Mouse (Mus musculus) forebrain, embryonic 12.5 days (tissue): ENCODE measurements around the gene Ntm. TPM values are rescaled to one million over a fixed set of nuclear protein-coding genes. Genes with fewer than 3 reads are reported as not detected.

Source experiments
- ATAC-seq: fragments of 200-750 bp; cut with Nextera tagmentation; 2 replicates; pipeline ENCODE4 v1.8.0; 2017; ENCODE audit warnings: moderate TSS enrichment; ENCODE audit not compliant: low FRiP score
- H3K27ac ChIP-seq: fragments of 300-500 bp; sonication (generic); 2 replicates; pipeline ENCODE4 v1.5.1; 2016; ENCODE audit warnings: mild to moderate bottlenecking
- H3K27me3 ChIP-seq: fragments of 300-500 bp; sonication (generic); 2 replicates; pipeline ENCODE4 v1.6.1; 2016; ENCODE audit warnings: mild to moderate bottlenecking
- H3K36me3 ChIP-seq: fragments of 300-500 bp; sonication (generic); replicated peaks from 2 replicates; pipeline ENCODE4 v1.6.1; 2016; ENCODE audit warnings: mild to moderate bottlenecking
- H3K4me1 ChIP-seq: fragments of 300-500 bp; sonication (generic); 2 replicates; pipeline ENCODE4 v1.6.1; 2016
- H3K4me2 ChIP-seq: fragments of 300-500 bp; sonication (generic); 2 replicates; pipeline ENCODE4 v1.6.1; 2016; ENCODE audit warnings: mild to moderate bottlenecking, moderate library complexity
- H3K4me3 ChIP-seq: fragments of 300-500 bp; sonication (generic); replicated peaks from 2 replicates; pipeline ENCODE4 v1.5.1; 2016; ENCODE audit warnings: mild to moderate bottlenecking
- H3K9ac ChIP-seq: fragments of 300-500 bp; sonication (generic); 2 replicates; pipeline ENCODE4 v1.6.1; 2016; ENCODE audit warnings: mild to moderate bottlenecking
- H3K9me3 ChIP-seq: fragments of 300-500 bp; sonication (generic); 2 replicates; pipeline ENCODE4 v1.6.1; 2016
- WGBS: fragments of 180-500 bp; shearing (Covaris S2); methylation state at CpG from one replicate; pipeline ENCODE4 v1.1.7; 2016; 5-methylcytosine and 5-hydroxymethylcytosine counted together
- polyA plus RNA-seq: library from polyadenylated mRNA; unstranded; fragments of >200 nt; fragmentation: Nextera tagmentation; extraction: Ambion mirVana; gene quantifications from 2 replicates; pipeline ENCODE4 v1.2.1, GENCODE M21; 2016

The Ntm gene
- polyA plus RNA-seq, 1 experiment from 2014 or later, result 34.6 TPM

DNA sequence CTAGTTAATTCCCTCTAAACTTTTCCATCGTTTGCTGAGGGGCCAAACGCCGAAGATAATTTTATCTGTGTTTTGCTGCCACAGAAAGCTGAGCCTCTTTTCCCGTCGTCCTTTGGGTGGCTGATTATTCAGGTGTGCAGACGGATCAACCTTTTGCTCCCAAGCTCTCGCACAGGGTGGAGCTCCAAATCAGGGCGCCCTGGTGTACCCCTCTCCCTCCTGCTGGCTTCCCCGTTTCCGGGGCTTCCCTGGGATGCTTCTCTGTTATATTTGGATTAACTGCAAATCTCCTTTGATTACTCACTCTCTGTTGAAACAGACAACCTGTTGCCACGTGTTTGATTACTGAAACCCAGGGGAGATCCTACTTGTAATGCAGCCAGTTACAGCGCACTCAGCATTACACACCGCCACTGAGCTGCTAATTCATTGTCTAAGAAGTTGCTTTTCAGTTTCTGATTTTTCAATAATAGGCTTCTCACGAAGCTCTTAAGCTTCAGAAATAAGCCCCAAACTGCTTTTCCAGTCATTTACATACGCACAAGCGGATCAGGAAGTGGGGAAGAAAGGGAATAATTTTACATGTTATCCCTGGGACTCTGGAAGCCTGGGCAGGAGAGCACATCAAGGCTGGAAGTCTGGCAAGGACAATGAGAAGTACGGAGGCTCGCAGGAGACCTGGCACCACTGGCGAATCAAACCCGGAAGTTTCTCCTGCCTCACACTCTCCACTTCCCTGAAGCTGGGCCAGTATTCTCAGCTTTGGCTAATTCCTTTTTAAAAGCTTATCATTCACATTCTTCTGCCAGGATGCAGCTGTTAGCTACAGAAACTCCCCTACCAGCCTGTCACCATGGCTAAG is 19.5 kb downstream of the Ntm start:
- no peak for ATAC-seq
- peaks cover 18% of the 10 kb centered on the region for H3K4me1 ChIP-seq
- H3K9me3 ChIP-seq, result no peaks in the 10 kb centered on the region
- peak overlapping the region; percentile 17; the same call in 1 of the 2 replicates for H3K4me3 ChIP-seq
- H3K36me3 ChIP-seq, result no peaks in the 10 kb centered on the region
- H3K4me2 ChIP-seq, result peak overlapping the region; percentile 49
- WGBS, result 12% methylated on average over 20 of the region's 20 CpGs
- no peak overlapping the region for H3K27ac ChIP-seq
- H3K9ac ChIP-seq, result no peak overlapping the region
- H3K27me3 ChIP-seq, result peaks cover 30% of the 10 kb centered on the region

DNA sequence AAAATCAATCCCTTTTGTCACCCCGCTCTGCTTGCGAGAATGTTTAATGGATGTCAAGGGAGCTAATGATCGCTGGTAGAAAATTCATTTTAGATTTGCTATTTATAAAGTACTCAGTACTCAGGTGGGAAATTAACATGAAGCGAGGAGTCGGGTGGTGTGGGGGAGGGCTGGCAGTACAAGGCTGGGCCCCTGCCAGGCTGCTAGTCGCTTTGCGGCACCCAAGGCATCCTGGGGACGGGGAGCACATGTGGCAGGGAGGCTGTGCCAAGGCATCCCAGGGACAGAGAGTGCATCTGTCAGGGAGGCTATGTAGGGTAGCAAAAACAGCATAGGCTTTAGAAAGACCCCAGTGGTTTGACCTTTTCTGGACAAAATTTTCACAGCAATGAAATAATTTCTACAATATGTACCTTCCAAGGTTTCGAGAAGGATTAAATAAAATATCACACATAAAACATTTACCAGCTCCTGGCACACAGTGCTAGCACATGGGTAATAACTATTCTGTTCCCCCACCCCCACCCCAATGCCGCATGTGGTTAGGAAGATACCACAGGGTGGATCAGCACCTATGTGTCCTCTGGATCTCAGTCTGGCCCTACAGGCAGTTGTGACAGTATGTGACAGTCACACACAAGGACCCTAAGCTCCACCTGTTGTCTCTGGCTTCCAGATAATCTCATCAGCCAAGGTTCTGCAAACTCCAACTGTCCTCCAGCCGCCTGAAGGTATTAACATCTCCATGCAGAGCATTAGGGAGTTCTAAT is 20.6 kb downstream of the Ntm start:
- no peak overlapping the region for H3K9ac ChIP-seq
- peaks cover 33% of the 10 kb centered on the region for H3K27me3 ChIP-seq
- peaks cover 18% of the 10 kb centered on the region for H3K4me1 ChIP-seq
- no peak overlapping the region for H3K4me2 ChIP-seq
- no peak overlapping the region for H3K4me3 ChIP-seq
- H3K36me3 ChIP-seq, result no peaks in the 10 kb centered on the region
- no peak overlapping the region for H3K27ac ChIP-seq
- WGBS, result 64% methylated on average over 11 of the region's 11 CpGs
- ATAC-seq, result no peak
- no peaks in the 10 kb centered on the region for H3K9me3 ChIP-seq

DNA sequence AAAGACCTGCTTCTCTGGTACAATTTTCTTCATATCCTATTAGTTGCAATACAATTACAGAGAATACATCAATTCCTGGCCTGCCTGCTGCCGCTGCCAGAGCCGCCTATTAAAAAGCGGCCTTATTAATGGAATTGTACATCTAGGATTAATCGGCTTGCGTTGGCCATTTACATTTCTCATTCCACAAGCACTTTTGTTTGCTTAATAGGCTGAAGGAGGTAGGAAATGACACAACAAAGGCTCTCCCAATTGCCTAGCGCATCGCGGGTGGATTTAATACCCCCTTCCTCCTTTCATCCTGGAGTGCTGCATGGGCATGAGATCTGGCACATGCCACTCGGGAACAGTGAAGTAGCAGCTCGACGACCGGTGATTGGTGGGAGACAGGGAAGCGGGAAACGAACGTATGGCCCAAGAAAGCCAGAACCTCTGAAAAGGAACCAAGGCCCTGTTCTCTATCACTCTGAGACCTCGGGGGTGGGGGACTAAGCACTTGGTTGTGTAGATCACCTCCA is 23.4 kb downstream of the Ntm start:
- Histone ChIP-seq H3K27ac (no peak overlapping the region), H3K4me3 (no peak overlapping the region), H3K4me1 (peaks cover 22% of the 10 kb centered on the region), H3K36me3 (no peaks in the 10 kb centered on the region), H3K27me3 (peaks cover 27% of the 10 kb centered on the region), H3K9ac (no peak overlapping the region), H3K9me3 (no peaks in the 10 kb centered on the region), H3K4me2 (0 out of 2 replicates have a peak overlapping the region, but pooled peaks have one; percentile 10)
- 32% methylated on average over 16 of the region's 16 CpGs for WGBS
- no peak for ATAC-seq

DNA sequence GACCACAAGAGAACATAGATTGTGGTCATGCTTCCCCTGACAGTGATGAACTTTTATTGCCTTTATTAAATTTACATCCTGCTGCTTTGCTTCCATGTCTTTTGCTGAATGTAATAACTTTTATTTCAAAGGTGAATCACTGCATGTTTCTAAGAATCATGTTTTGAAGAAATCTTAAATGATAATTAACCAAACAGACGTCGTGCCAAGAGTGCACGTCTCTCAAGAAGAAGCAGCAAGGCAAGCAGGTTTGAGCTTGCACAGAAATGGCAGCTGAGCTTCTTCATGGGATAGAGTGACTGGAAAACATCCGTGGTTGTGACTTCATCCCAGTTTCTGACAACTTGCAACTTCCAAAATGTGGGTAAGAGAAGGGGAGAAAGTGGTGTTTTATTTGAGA is 34.1 kb downstream of the Ntm start:
- H3K9ac ChIP-seq, result no peak overlapping the region
- no peaks in the 10 kb centered on the region for H3K9me3 ChIP-seq
- H3K27ac ChIP-seq, result no peak overlapping the region
- H3K4me3 ChIP-seq, result no peak overlapping the region
- H3K4me2 ChIP-seq, result no peak overlapping the region
- H3K36me3 ChIP-seq, result no peaks in the 10 kb centered on the region
- peaks cover 2% of the 10 kb centered on the region; the same call in 1 of the 2 replicates for H3K27me3 ChIP-seq
- no peak for ATAC-seq
- WGBS, result 91% methylated on average over 4 of the region's 4 CpGs
- peaks cover 7% of the 10 kb centered on the region for H3K4me1 ChIP-seq

DNA sequence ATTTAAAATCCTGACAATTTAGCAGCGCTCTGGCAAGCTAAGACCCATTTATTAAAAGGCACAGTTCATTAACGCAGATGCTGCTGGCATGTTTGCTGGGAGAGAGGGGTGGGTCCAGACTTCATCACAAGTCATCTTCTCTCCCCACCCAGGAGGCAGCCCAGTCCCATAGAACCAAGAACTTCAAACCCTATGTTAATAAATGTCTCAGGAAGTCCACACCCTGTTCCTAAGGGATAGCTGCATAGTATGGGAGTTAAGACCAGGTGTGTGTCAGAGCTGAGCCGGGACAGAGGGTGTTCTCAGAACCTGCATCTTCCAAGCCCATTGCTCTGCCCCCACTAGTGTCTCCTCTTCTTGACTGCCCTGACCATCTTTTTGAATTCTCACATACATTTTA is 37.6 kb downstream of the Ntm start:
- H3K36me3 ChIP-seq, result no peaks in the 10 kb centered on the region
- no peak overlapping the region for H3K27ac ChIP-seq
- peaks cover 8% of the 10 kb centered on the region for H3K27me3 ChIP-seq
- H3K4me1 ChIP-seq, result peaks cover 19% of the 10 kb centered on the region
- 64% methylated on average over 3 of the region's 3 CpGs for WGBS
- ATAC-seq, result no peak
- no peaks in the 10 kb centered on the region for H3K9me3 ChIP-seq
- H3K4me2 ChIP-seq, result no peak overlapping the region
- H3K9ac ChIP-seq, result no peak overlapping the region
- H3K4me3 ChIP-seq, result no peak overlapping the region

DNA sequence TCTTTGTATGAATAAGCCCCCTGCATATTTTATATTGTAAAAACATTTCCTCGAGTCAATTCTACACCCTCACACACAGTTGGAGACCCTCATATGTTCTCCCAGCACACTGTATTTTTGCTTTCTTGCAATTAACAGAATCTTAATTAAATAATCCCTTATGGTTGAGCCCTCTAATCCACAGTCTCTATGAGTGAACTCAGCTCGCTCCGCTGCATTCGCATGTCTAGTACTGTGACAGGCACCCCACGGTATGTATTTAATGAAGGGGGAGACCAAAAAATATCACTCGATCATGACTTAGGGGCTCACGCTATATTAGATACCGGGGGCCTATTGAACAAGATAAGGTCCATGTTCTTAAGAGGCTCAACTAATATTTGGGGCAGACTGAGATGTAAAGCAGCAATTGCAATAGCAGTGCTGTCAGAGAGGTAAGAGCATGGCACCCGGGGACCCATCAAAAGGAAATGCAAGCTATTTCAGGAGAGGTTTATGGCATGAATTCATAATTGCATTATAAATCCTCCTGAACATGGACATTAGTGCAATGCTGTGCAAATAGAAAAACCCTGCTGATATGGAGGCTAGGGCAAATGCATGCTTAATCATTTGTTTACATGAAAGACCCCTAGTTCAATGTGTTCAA is 64.4 kb downstream of the Ntm start:
- Histone ChIP-seq H3K36me3 (no peaks in the 10 kb centered on the region), H3K27ac (no peak overlapping the region), H3K4me3 (no peak overlapping the region), H3K9ac (no peak overlapping the region), H3K4me2 (no peak overlapping the region), H3K4me1 (peaks cover 6% of the 10 kb centered on the region; the same call in 1 of the 2 replicates), H3K9me3 (no peaks in the 10 kb centered on the region), H3K27me3 (no peaks in the 10 kb centered on the region)
- no peak for ATAC-seq
- WGBS, result 73% methylated on average over 9 of the region's 9 CpGs

DNA sequence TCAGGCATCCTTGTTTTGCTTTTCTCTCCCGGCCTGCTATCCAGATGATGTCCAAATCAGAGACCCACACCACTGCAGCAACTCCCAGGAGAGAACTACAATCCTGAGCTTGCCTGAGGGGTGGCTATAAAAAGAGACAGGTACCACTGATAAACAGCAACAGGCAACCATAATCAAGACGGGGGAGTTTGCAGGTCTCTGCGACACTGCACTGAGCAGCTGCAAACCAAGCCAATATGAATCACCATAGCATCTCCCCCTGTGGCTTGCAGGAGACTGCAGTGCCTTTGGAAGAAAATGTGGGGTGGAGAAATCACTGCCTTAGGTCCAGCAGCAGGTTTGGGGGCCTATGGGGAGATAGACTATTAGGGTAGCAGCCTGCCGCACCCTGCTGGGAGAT is 65.5 kb downstream of the Ntm start:
- H3K4me2 ChIP-seq, result no peak overlapping the region
- H3K9me3 ChIP-seq, result no peaks in the 10 kb centered on the region
- no peak for ATAC-seq
- WGBS, result 75% methylated on average over 4 of the region's 4 CpGs
- peaks cover 6% of the 10 kb centered on the region; the same call in 1 of the 2 replicates for H3K4me1 ChIP-seq
- H3K36me3 ChIP-seq, result no peaks in the 10 kb centered on the region
- no peak overlapping the region for H3K27ac ChIP-seq
- H3K4me3 ChIP-seq, result no peak overlapping the region
- H3K27me3 ChIP-seq, result no peaks in the 10 kb centered on the region
- no peak overlapping the region for H3K9ac ChIP-seq

DNA sequence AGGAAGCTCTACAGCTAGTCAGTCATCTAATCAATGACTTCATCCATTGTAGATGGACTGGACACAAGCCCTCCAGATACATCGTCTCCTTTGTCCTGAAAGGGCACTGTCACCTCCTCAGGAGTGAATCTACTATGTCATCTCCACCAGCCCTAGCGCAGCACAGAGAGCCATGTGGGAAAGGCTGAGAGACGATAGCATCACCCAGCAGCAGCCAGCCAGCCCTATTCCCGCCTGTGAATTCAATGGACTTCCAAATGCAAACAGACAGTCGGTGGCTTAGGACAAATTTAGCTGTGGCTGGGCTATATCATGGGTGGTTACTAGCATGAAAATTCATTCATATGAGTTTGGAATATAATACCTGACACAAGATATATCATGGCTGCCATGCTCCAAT is 70.1 kb downstream of the Ntm start:
- Histone ChIP-seq H3K36me3 (no peaks in the 10 kb centered on the region), H3K27me3 (no peaks in the 10 kb centered on the region), H3K4me3 (no peak overlapping the region), H3K9me3 (no peaks in the 10 kb centered on the region), H3K4me1 (no peaks in the 10 kb centered on the region), H3K9ac (no peak overlapping the region), H3K27ac (no peak overlapping the region), H3K4me2 (no peak overlapping the region)
- no peak for ATAC-seq
- WGBS, result 95% methylated on average over 5 of the region's 5 CpGs

DNA sequence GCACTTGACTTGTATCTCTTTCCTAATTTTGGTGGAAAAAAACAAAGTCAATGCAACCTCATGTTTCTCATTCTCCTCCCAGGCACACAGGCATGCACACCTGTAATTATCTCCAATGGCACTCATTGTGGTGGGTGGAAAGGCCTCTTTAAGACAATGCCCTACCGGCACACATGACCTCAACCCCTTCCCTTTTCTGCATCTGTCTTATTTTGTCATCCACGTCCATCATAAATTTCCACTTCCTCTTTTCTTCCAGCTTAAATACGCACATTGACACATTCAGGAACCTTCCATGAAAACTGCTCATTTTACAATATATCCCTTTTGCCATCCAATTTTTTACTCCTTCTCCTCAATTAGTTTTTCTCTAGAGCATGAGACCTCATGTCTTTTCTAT is 74.2 kb downstream of the Ntm start:
- H3K9ac ChIP-seq, result no peak overlapping the region
- 90% methylated on average over 3 of the region's 3 CpGs for WGBS
- H3K4me3 ChIP-seq, result no peak overlapping the region
- no peaks in the 10 kb centered on the region for H3K27me3 ChIP-seq
- peaks cover 5% of the 10 kb centered on the region; the same call in 1 of the 2 replicates for H3K4me1 ChIP-seq
- H3K4me2 ChIP-seq, result no peak overlapping the region
- H3K9me3 ChIP-seq, result no peaks in the 10 kb centered on the region
- ATAC-seq, result no peak
- no peaks in the 10 kb centered on the region for H3K36me3 ChIP-seq
- H3K27ac ChIP-seq, result no peak overlapping the region

DNA sequence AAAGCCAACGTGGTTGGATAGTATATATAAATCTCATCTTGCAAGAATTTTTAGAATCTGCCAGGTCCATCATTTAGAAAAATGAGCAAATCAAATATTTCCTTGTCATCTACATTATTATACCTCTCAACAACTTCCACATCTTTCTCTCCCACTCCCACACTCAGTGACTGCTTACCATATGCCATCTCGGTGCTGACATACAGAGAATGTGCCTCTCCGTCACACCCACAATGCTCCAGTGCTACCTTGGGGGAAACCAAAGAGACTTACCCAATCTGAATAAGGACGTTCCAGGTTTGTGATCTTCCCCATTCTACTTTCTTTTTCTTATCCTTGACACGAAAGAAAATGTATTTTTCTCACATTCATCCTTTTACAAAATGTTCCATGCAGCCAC is 75.0 kb downstream of the Ntm start:
- no peak overlapping the region for H3K27ac ChIP-seq
- ATAC-seq, result no peak
- WGBS, result 84% methylated on average over 5 of the region's 5 CpGs
- H3K4me2 ChIP-seq, result no peak overlapping the region
- no peaks in the 10 kb centered on the region for H3K27me3 ChIP-seq
- no peaks in the 10 kb centered on the region for H3K9me3 ChIP-seq
- no peak overlapping the region for H3K4me3 ChIP-seq
- H3K9ac ChIP-seq, result no peak overlapping the region
- peaks cover 5% of the 10 kb centered on the region; the same call in 1 of the 2 replicates for H3K4me1 ChIP-seq
- H3K36me3 ChIP-seq, result no peaks in the 10 kb centered on the region

DNA sequence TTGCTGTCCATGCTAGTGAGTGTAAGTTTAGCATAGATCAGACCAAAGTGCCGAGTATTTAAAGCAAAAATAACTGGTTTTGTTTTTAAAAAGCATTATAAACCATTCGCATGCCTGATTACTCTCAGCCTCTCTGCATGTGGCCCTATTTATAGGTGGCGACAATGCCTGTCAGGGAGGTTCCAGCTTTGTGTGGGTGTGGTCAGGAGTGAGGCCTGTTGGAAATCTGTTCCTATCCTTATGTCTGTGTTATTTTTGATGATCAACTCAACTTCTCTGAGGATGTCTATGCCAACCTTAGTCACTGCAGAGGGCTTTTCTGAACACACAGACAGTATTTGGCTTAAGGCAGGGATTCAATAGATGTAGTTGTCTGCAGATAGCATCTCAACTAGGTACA is 78.9 kb downstream of the Ntm start:
- Histone ChIP-seq H3K27ac (no peak overlapping the region), H3K9me3 (no peaks in the 10 kb centered on the region), H3K4me3 (no peak overlapping the region), H3K9ac (no peak overlapping the region), H3K4me2 (no peak overlapping the region), H3K27me3 (no peaks in the 10 kb centered on the region), H3K4me1 (peaks cover 5% of the 10 kb centered on the region; the same call in 1 of the 2 replicates), H3K36me3 (no peaks in the 10 kb centered on the region)
- 36% methylated on average over 3 of the region's 3 CpGs for WGBS
- no peak for ATAC-seq

DNA sequence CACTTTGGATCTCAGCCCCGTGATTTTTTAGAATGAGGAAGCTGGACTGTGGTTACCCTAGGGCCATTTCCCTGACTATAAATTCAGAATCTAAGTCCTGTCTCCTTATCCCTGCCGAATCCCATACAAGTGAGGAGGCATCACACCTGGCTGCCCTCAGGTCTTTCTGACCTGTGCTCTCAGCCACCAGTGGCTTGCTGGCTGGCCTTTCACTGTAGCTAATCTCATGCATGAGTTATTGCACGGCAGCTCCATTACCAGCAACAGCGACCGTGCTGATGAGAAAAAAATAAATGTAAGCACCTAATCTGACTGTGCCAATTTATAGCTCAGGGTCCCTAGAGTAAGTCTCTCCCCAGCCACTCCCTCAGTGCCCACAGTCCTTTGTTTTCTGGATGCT is 81.3 kb downstream of the Ntm start:
- ATAC-seq, result no peak
- whole genome bisulfite sequencing, result 86% methylated on average over 5 of the region's 5 CpGs
- H3K4me3 ChIP-seq, result no peak overlapping the region
- H3K4me2 ChIP-seq, result no peak overlapping the region
- H3K36me3 ChIP-seq, result no peaks in the 10 kb centered on the region
- H3K27ac ChIP-seq, result no peak overlapping the region
- peaks cover 5% of the 10 kb centered on the region; the same call in 1 of the 2 replicates for H3K4me1 ChIP-seq
- H3K9ac ChIP-seq, result no peak overlapping the region
- H3K9me3 ChIP-seq, result no peaks in the 10 kb centered on the region
- peaks cover 14% of the 10 kb centered on the region for H3K27me3 ChIP-seq
